Mouse (Mus musculus) kidney, adult 10 weeks (tissue): ENCODE data around the gene Myocd. TPM values are rescaled to one million over a fixed set of nuclear protein-coding genes. Genes with fewer than 3 reads are reported as not detected.

ENCODE experiments used
- polyA plus RNA-seq: library from polyadenylated mRNA; stranded (reverse); fragments of 350-450 nt; fragmentation: Illumina TruSeq; extraction: RNeasy Lipid Tissue Mini Kit (QIAGEN cat#74804); gene quantifications from one replicate; pipeline ENCODE4 v1.2.3, GENCODE M21; 2014; ENCODE audit warnings: low read depth, low replicate concordance

Myocd gene
- 0.49 TPM for polyA plus RNA-seq

GRCm38 (mm10) chr11:65269851-65270473, at the start of gene Myocd:
TSS of gene Myocd (minus strand) at chr11:65269989.

GRCm38 (mm10) chr11:65162767-65163120, 107.0 kb downstream of the Myocd start, which contains the start of gene Arhgap44:
TSS of gene Arhgap44 (minus strand) at chr11:65162961.

GRCm38 (mm10) chr11:65159791-65160190, 110.0 kb downstream of the Myocd start, which contains the start of gene 1700086D15Rik:
TSS of gene 1700086D15Rik (minus strand) at chr11:65159891.

Other genes with a start within 250 kb of the Myocd start
- not detected for gene 1700086D15Rik, start 110.1 kb downstream of the Myocd start, polyA plus RNA-seq
- gene Arhgap44, start 107.0 kb downstream of the Myocd start, polyA plus RNA-seq: 2.9 TPM